Comparison of ENCODE assay signal across 16 mouse cellular contexts in genomic region chr9:73295287-73295686, GRCm38 (mm10).
"Had no signal": no experiment of that assay in that cellular context is flagged by ENCODE, and none has a peak within 500 bp of the region (broad histone marks: within the 10 kb centered on the region; RNA-seq: fewer than 3 reads in every experiment).

No protein-coding gene starts in this region.

- H3K36me3 ChIP-seq: intestine, embryonic 15.5 days; kidney, embryonic 15.5 days; liver, embryonic 13.5 days had no signal

- ATAC-seq: intestine, embryonic 15.5 days had no signal

- H3K4me1 ChIP-seq: intestine, embryonic 15.5 days; kidney, embryonic 15.5 days; liver, embryonic 13.5 days had no signal

- H3K4me2 ChIP-seq: intestine, embryonic 15.5 days; kidney, embryonic 15.5 days; liver, embryonic 13.5 days had no signal

- H3K4me3 ChIP-seq: intestine, embryonic 15.5 days; kidney, embryonic 15.5 days; left cerebral cortex, adult 2 months; liver, embryonic 13.5 days had no signal

- H3K9me3 ChIP-seq: intestine, embryonic 15.5 days; kidney, embryonic 15.5 days; liver, embryonic 13.5 days had no signal

- H3K27ac ChIP-seq: intestine, embryonic 15.5 days; kidney, embryonic 15.5 days; left cerebral cortex, adult 2 months; liver, embryonic 13.5 days; macrophage; stomach, postnatal 0 days had no signal

- H3K9ac ChIP-seq: intestine, embryonic 15.5 days; kidney, embryonic 15.5 days; liver, embryonic 13.5 days had no signal

- H3K27me3 ChIP-seq: intestine, embryonic 15.5 days; kidney, embryonic 15.5 days; liver, embryonic 13.5 days had no signal

- DNase-seq: kidney, adult 11 months; kidney, adult 8-10 months; kidney, postnatal 10 days; kidney, postnatal 36 days; layer of hippocampus, postnatal 36 days; liver, embryonic 13.5 days; midbrain, embryonic 14.5 days; right cerebral cortex, adult 18-20 months; right cerebral cortex, postnatal 14 days; right cerebral cortex, postnatal 4 days; thymus, postnatal 25 days had no signal
